In the genomic region with DNA sequence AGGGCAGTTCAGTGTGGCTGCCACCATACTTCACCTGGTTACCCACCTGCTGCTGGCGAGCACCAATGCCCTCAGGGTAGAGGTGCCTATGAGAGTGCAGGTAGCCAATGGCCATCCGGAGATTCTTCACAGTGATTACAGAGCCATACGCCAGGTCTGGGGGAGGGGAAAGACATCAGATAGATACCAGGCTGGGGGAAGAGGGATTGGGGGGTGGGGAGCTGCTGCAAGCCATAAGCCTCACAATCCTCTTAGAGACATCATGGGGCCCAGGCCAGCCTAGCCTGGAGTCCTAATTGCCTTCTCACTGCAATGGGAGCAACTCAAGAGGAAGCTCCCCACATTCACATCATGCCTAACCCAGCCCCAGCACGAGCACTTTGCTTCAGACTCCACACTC, we compare ENCODE assay signal across 20 mouse cellular contexts. TPM values are rescaled to one million over a fixed set of nuclear protein-coding genes. Genes with fewer than 3 reads are reported as not detected.
"Had no signal": no experiment of that assay in that cellular context is flagged by ENCODE, and none has a peak within 500 bp of the region (broad histone marks: within the 10 kb centered on the region; RNA-seq: fewer than 3 reads in every experiment).

No protein-coding gene starts in this region.

- DNase-seq: lung, adult 18-20 months; lung, embryonic 14.5 days; lung, postnatal 10 days; lung, postnatal 4 days; midbrain, embryonic 14.5 days; right cerebral cortex, adult 18-20 months; right cerebral cortex, postnatal 25 days; right cerebral cortex, postnatal 4 days; spleen, adult 18-20 months; thymus, adult 18-20 months; thymus, postnatal 14 days; thymus, postnatal 36 days had no signal

- ATAC-seq: midbrain, embryonic 16.5 days had no signal

- H3K4me1 ChIP-seq: midbrain, embryonic 10.5 days; neural tube, embryonic 13.5 days; neural tube, embryonic 15.5 days had no signal

- H3K27ac ChIP-seq: liver, embryonic 14.5 days; midbrain, embryonic 10.5 days; midbrain, embryonic 12.5 days; neural tube, embryonic 13.5 days; neural tube, embryonic 15.5 days had no signal

- H3K4me2 ChIP-seq: lung, embryonic 14.5 days; midbrain, embryonic 12.5 days; neural tube, embryonic 13.5 days; neural tube, embryonic 15.5 days had no signal

- H3K9ac ChIP-seq: liver, embryonic 14.5 days; lung, embryonic 14.5 days; midbrain, embryonic 12.5 days; neural tube, embryonic 13.5 days; neural tube, embryonic 15.5 days had no signal

- H3K9me3 ChIP-seq: midbrain, embryonic 10.5 days; midbrain, embryonic 12.5 days; neural tube, embryonic 13.5 days; neural tube, embryonic 15.5 days had no signal

- H3K27me3 ChIP-seq: midbrain, embryonic 12.5 days; neural tube, embryonic 13.5 days; neural tube, embryonic 15.5 days had no signal

- H3K4me3 ChIP-seq: midbrain, embryonic 10.5 days; midbrain, embryonic 12.5 days; myocyte; neural tube, embryonic 13.5 days; neural tube, embryonic 15.5 days had no signal

RNA-seq across cellular contexts. Expression of gene Ngb, which starts 24.9 kb away (rescaled TPM):
- polyA plus RNA-seq: liver, embryonic 16.5 days had no signal
